Mouse (Mus musculus) cerebellum, adult 18-20 months (tissue): ENCODE results near the gene Arpc4.

Experiments
- DNase-seq, 2 experiments: peaks; one replicate each; pipeline ENCODE4 v3.0.0; 2021

Gene Arpc4

DNA sequence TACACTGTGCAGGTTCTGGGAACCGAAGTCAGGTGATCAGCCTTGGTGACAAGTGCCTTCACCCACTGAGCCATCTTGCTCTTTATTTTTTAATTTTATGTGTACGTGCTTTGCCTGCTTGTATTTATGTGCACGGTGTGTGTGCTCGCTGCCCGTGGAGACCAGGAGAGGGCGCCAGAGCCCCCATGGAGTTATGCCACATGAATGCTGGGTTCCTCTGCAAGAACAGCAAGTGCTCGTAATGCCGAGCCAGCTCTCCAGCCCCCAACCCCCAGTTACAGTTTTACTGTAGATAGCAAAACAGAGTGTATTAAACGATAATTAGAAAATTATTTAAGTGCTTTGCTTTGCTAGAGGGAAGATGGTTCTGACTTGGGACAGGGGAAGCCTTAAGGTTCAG lies 28.8 kb downstream of the Arpc4 start:
- DNase-seq = no peak

DNA sequence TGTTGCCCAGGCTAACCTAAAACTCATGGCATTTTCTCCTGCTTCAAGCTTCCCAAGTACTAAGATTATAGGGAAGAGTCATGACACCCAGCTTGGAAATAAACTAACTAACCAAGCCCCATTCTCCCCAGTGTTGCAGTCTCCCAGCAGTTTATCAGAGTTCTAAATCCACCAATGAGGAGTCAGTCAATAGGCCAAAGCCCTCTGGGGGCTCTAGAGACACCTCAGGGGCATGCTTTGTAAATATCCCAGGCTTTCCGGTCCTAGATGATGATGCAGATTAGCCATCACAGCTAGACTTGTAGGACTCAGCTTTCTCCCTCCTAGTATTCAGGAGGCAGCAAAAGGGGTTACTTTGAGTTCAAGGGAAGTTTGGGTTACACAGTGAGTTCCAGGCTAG lies 32.1 kb downstream of the Arpc4 start:
- no peak for DNase-seq

GRCm38 (mm10) chr6:113416416-113416815 lies 38.5 kb downstream of the Arpc4 start:
- DNase-seq = peak in 1 of 2 experiments; percentile 25

DNA sequence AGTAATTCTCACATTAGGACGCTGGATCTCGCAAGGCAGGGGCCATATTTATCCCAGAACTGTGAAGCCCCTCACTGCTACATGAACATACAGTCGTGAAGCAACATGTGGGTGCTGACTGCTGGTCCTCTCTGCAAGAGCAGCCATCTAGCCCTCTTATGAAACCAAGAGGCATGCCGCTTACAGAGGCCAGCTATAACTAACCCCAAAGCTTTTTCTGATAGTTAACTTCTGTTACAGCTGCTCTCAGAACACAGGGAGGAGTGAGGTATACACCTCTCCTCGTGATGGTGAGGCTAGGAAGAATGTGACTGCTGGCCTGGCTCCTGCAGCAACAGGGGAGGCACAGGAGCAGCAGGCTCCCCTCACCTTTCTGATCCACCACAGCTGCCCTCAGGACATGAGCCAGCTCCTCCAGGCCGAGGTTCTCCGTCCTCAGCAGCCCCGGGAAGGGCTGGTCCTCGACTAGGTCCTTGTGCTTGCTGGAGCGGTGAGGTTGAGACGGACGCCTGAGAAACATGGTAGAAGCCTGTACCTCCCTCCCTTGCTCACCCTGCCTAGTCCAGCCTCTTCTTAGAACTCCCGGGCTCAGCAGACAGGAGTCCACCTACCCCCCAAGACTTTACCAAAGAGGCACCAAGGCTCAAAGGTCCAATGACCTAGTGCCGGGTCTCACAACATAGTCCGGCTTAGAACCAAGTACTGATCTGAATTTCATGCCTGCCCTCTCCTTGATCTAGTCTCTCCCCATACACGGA lies 40.7 kb downstream of the Arpc4 start:
- DNase-seq = peak; percentile 17 to 27

DNA sequence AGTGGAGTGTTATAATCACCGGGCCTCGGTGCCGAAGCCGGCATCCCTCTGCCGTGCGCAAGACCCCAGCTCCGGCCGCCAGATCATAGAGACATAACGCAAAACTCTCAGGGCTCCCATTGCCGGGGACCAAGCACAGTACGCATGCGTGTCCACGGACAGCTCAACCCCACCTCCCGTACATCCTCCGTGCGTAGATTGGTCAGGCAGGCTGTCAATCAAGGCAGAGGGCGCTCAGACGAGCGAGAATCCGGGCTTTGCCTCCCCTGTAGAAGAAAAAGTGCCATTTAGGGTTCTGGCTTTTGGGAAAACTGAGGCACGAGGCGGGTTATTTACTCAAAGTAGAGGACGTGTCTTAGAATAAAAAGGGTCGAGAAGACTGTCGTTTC lies 41.3 kb downstream of the Arpc4 start, which contains the start of gene Rpusd3:
Rpusd3 (minus strand) TSS at position 142 of the 389 bp plus-strand sequence.
- peak; percentile 99 to 100 for DNase-seq

- DNase-seq = no peak
These were observed 45.1 kb downstream of the Arpc4 start for GRCm38 (mm10) chr6:113423000-113423399.

- no peak for DNase-seq
These were observed 46.3 kb downstream of the Arpc4 start for GRCm38 (mm10) chr6:113424187-113424586.

DNA sequence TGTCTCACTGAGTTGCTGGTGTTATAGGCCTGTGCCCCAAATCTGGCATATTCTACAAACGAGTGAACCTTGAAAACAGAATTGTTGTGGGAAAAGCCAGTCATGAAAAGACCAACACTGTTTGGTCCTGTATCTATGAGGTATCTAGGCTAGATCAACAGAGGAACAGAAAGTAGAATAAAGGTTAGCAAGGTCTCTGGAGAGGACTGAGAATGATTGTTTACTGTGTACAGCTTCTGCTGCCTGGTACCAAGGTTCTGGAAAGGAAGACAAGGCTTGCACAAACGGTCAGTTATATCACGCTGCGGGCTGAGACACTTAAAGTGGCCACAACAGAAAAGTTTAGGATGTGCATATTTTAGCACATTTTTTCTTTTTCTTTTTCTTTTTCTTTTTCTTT lies 48.8 kb downstream of the Arpc4 start:
- no peak for DNase-seq

GRCm38 (mm10) chr6:113427397-113427796 lies 49.5 kb downstream of the Arpc4 start:
- no peak for DNase-seq

GRCm38 (mm10) chr6:113428006-113428405 lies 50.1 kb downstream of the Arpc4 start:
- no peak for DNase-seq

- no peak for DNase-seq
These were observed 52.0 kb downstream of the Arpc4 start for GRCm38 (mm10) chr6:113429965-113430364.

DNA sequence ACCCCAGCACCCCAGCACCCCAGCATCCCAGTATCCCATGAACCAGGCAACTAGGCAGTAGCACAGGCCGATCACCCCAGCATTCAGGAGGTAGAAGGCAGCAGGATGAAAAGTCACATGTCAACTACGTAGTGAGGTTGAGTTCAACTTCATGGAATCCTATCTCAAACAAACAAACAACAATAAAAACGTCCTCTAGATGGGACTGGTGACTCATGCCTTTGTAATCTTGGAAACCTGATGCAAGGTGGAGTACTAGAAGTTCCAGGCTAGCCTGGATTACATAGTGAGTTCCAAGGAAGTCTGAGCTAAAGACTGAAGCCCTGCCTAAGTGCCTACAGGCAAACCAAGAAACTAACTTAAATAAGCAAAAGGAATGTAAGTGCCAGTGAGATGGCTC lies 52.9 kb downstream of the Arpc4 start:
- DNase-seq = no peak

DNA sequence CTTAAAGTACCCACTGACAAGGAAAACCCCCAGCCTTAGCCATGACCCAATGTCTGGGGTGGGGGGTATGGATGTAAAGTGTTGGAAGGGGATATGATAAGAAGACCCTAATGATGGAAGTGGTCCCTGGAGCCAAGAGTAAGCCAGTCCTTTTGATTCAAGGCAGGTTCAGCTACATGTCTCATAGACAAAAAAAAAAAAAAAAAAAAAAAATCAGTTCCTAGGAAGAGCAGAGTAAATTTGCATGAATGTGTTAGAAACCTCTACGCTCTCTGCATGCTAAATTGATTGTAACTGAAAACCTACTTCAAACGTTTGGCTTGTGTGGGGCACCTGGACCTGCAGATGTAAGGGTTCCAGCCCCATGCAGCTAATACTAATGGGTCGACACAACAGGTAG lies 53.9 kb downstream of the Arpc4 start:
- no peak for DNase-seq

GRCm38 (mm10) chr6:113433661-113434060 lies 55.7 kb downstream of the Arpc4 start:
- DNase-seq = no peak

DNA sequence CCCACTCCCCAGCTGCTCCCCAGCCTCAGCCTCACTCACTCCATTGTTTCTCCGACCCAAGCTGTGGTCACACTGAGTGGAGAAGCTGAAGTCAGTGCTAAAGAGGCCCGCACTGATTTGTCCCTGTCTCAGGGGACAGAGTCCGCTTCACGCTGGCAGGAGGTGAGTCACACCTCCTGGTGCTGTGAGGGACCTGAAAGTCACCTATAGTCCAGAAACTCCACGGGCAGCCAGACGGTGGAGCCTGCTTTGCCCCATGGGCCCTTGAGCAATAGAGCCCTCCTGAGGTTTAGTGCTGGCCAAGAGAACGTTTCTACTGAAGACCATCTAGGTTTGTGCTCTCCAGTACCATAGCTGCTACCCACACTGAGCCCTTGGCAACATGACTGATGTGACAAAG lies 56.8 kb downstream of the Arpc4 start:
- DNase-seq = no peak

GRCm38 (mm10) chr6:113435664-113436205 lies 57.8 kb downstream of the Arpc4 start, which contains the start of gene Cidec:
Gene Cidec, minus strand, starts transcription at chr6:113435760.
- DNase-seq = no peak

DNA sequence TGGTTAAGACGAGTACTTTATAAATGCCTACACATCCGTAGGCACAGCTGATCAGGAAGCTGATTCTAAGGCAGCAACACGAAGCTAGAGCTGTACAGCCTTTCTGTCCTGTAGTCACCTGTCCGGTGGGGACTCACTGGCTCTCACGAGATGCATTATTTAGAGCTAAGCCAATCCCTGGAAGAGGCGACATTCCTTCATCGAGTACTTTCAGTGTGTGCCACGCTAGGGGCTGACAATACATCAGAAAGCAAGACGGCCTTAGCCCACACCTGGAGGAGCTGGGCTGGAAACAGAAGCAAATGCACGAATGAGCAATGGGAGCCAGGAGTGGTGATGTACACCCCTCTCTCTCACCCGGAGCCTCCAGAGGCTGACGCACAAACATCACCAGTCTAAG lies 59.2 kb downstream of the Arpc4 start:
- DNase-seq = no peak

DNA sequence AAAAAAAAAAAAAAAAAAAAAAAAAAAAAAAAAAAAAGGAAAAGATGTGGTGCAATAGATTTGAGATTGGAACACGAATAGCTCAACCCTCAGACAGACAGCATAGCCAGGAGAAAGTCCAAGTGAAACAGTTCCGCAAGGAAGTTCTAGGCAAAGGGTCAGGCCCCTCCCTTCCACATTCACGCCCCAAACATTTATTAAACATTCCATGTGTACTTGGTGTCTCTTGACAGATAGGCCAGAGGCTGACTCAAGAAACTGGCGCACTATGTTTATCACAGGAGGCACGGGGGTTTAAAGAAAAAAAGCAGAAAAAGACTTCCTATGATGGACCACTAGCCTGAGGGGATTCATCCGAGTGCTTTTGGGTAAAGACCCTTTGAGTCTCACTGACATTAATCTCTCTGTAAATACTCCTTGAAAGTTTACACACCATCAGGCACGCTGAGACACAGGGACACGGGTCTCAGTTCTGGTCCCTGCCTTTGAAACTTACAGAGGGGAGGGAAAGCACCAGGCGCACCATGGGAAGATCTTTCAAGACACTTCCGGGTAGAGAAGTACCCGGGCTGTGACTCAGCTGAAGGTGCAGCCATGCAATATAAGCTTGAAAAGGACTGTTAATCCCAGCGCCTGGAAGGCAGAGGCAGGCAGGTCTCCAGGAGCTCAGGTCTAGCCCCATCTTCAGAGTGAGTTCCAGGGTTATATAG lies 61.0 kb downstream of the Arpc4 start:
- no peak for DNase-seq
